In genomic region chr1:91962256-91962655, GRCm38 (mm10) we compare ENCODE assay signal across 9 mouse cellular contexts.
DNase-seq lines count a peak whose midpoint lies in the region; ATAC-seq and TF ChIP-seq lines count a peak whose summit lies in the region.
"Had no signal": no experiment of that assay in that cellular context is flagged by ENCODE, and none has a peak within 500 bp of the region (broad histone marks: within the 10 kb centered on the region; RNA-seq: fewer than 3 reads in every experiment).

No protein-coding gene starts in this region.

- H3K9me3 ChIP-seq in forebrain, embryonic 10.5 days, result no peaks in the 10 kb centered on the region
- no peaks in the 10 kb centered on the region for H3K9me3 ChIP-seq in forebrain, embryonic 15.5 days
- H3K9me3 ChIP-seq in MEL (replicated peaks; ENCODE audit: insufficient read depth, low read length), result no peaks in the 10 kb centered on the region
- no peaks in the 10 kb centered on the region for H3K9me3 ChIP-seq in kidney, embryonic 16.5 days (ENCODE audit: low read length)
- H3K9me3 ChIP-seq: megakaryocyte, embryonic 14.5 days had no signal

- H3K27ac ChIP-seq in forebrain, embryonic 10.5 days, result no peak overlapping the region; the same call in 1 of the 2 replicates
- H3K27ac ChIP-seq in forebrain, embryonic 15.5 days (replicated peaks), result no peak overlapping the region
- no peak overlapping the region for H3K27ac ChIP-seq in MEL (ENCODE audit: control insufficient read depth, low read depth, low read length)
- H3K27ac ChIP-seq in kidney, embryonic 16.5 days (ENCODE audit: low read length), result no peak overlapping the region
- H3K27ac ChIP-seq in spleen, adult 2 months (ENCODE audit: insufficient read depth, low read length), result no peak overlapping the region

- TF ChIP-seq POLR2A in MEL (IDR thresholded peaks at IDR 0.05; ENCODE audit: control insufficient read depth in 1 of 2, insufficient read depth in 1 of 2, low read depth in 1 of 2, low read length in 2 of 2, poor library complexity in 1 of 2), result no peak
- no peak for TF ChIP-seq POLR2A in spleen, adult 2 months (IDR thresholded peaks at IDR 0.05; ENCODE audit: low read depth, low read length)

- WGBS in forebrain, embryonic 10.5 days, result 74% methylated on average over 1 of the region's 1 CpGs
- WGBS in forebrain, embryonic 15.5 days, result 33% methylated on average over 1 of the region's 1 CpGs
- WGBS in kidney, embryonic 16.5 days, result 75% methylated on average over 1 of the region's 1 CpGs
- WGBS in spleen, adult 2 months, result 72% methylated on average over 1 of the region's 1 CpGs

- H3K4me3 ChIP-seq in forebrain, embryonic 10.5 days, result no peak overlapping the region
- no peak overlapping the region for H3K4me3 ChIP-seq in forebrain, embryonic 15.5 days
- no peak overlapping the region for H3K4me3 ChIP-seq in MEL (ENCODE audit: control insufficient read depth in 1 of 2, insufficient read depth in 1 of 2, low read depth in 2 of 2, low read length in 2 of 2)
- H3K4me3 ChIP-seq in kidney, embryonic 16.5 days (ENCODE audit: low read length), result no peak overlapping the region
- H3K4me3 ChIP-seq in spleen, adult 2 months (ENCODE audit: extremely low read depth, insufficient read depth, insufficient read length), result no peak overlapping the region
- H3K4me3 ChIP-seq: megakaryocyte, embryonic 14.5 days had no signal

- peak; percentile 86 for TF ChIP-seq RAD21 in MEL (IDR thresholded peaks at IDR 0.05; ENCODE audit: low read depth, low read length)

- no peak overlapping the region for H3K4me2 ChIP-seq in forebrain, embryonic 15.5 days (replicated peaks)
- H3K4me2 ChIP-seq in kidney, embryonic 16.5 days (replicated peaks; ENCODE audit: low read depth, low read length), result no peak overlapping the region

- no peaks in the 10 kb centered on the region for H3K27me3 ChIP-seq in forebrain, embryonic 10.5 days (ENCODE audit: poor library complexity, severe bottlenecking)
- H3K27me3 ChIP-seq in forebrain, embryonic 15.5 days, result no peaks in the 10 kb centered on the region
- H3K27me3 ChIP-seq in MEL (ENCODE audit: control insufficient read depth in 1 of 2, insufficient read depth in 2 of 2, low read length in 2 of 2), result no peaks in the 10 kb centered on the region
- H3K27me3 ChIP-seq in kidney, embryonic 16.5 days (ENCODE audit: insufficient read depth, low read length), result no peaks in the 10 kb centered on the region
- no peaks in the 10 kb centered on the region for H3K27me3 ChIP-seq in spleen, adult 2 months (ENCODE audit: control insufficient read depth, insufficient read depth, low read length)
- H3K27me3 ChIP-seq: megakaryocyte, embryonic 14.5 days had no signal

- H3K79me2 ChIP-seq in MEL (ENCODE audit: control insufficient read depth, insufficient read depth, low read length, poor library complexity), result no peaks in the 10 kb centered on the region

- peaks cover 88% of the 10 kb centered on the region for H3K36me3 ChIP-seq in forebrain, embryonic 10.5 days (replicated peaks)
- peaks cover 36% of the 10 kb centered on the region for H3K36me3 ChIP-seq in forebrain, embryonic 15.5 days
- H3K36me3 ChIP-seq in MEL (ENCODE audit: control insufficient read depth in 1 of 2, insufficient read depth in 2 of 2, low read length in 2 of 2), result peaks cover 0 to 2% of the 10 kb centered on the region in 2 experiments; a peak in 1 of 4 replicates
- H3K36me3 ChIP-seq in kidney, embryonic 16.5 days (ENCODE audit: insufficient read depth, low read length), result peaks cover 42% of the 10 kb centered on the region
- H3K36me3 ChIP-seq in spleen, adult 2 months (ENCODE audit: control insufficient read depth, insufficient read depth, low read length), result peaks cover 7% of the 10 kb centered on the region; the same call in 1 of the 2 replicates

- ATAC-seq in forebrain, embryonic 15.5 days (replicated peaks), result no peak; the same call in 1 of the 2 replicates
- 0 out of 2 replicates have a peak, but pooled peaks have one; percentile 57 for ATAC-seq in kidney, embryonic 16.5 days (ENCODE audit: low FRiP score, low TSS enrichment)

- no peak for TF ChIP-seq EP300 in MEL (IDR thresholded peaks at IDR 0.05; ENCODE audit: low read depth in 1 of 2, low read length in 2 of 2)

- peak; percentile 75 to 90 (median 81) for TF ChIP-seq CTCF in MEL (IDR thresholded peaks at IDR 0.05 in 2 of 3, conservative IDR thresholded peaks at IDR 0.05 in 1 of 3; ENCODE audit: control insufficient read depth in 1 of 3, insufficient read depth in 1 of 3, low read depth in 2 of 3, low read length in 3 of 3, poor library complexity in 1 of 3, severe bottlenecking in 1 of 3)
- peak; percentile 74; the same call in 1 of the 2 replicates for TF ChIP-seq CTCF in spleen, adult 2 months (IDR thresholded peaks at IDR 0.05; ENCODE audit: extremely low read depth, insufficient read depth, insufficient read length, insufficient replicate concordance)

- peak; percentile 31 for DNase-seq in forebrain, embryonic 10.5 days (ENCODE audit: extremely low spot score, low spot score)
- peak; percentile 57 for DNase-seq in MEL (ENCODE audit: low read depth, low spot score)
- peak; percentile 47 for DNase-seq in cerebellum, adult 8-10 months
- peak; percentile 41 to 53 for DNase-seq in gastrocnemius, adult 8-10 months (ENCODE audit: low spot score in 2 of 2)
- peak; percentile 80 for DNase-seq in lung, postnatal 36 days
- peak; percentile 11 to 54 for DNase-seq in spleen, adult 2 months (ENCODE audit: low read depth in 1 of 2, low spot score in 2 of 2)

- H3K9ac ChIP-seq in forebrain, embryonic 15.5 days (replicated peaks), result no peak overlapping the region
- no peak overlapping the region for H3K9ac ChIP-seq in MEL (ENCODE audit: control insufficient read depth, low read depth, low read length, poor library complexity, severe bottlenecking)
- H3K9ac ChIP-seq in kidney, embryonic 16.5 days (replicated peaks; ENCODE audit: low read length), result no peak overlapping the region

- peaks cover 22% of the 10 kb centered on the region for H3K4me1 ChIP-seq in forebrain, embryonic 10.5 days
- no peaks in the 10 kb centered on the region for H3K4me1 ChIP-seq in forebrain, embryonic 15.5 days
- H3K4me1 ChIP-seq in MEL (ENCODE audit: control insufficient read depth in 1 of 2, insufficient read depth in 2 of 2, low read length in 2 of 2), result no peaks in the 10 kb centered on the region
- no peaks in the 10 kb centered on the region for H3K4me1 ChIP-seq in kidney, embryonic 16.5 days (ENCODE audit: insufficient read depth, low read length)
- no peaks in the 10 kb centered on the region for H3K4me1 ChIP-seq in spleen, adult 2 months (ENCODE audit: control insufficient read depth, insufficient read depth, insufficient read length)

TF ChIP-seq in MEL, 35 proteins besides CTCF, POLR2A, EP300 and RAD21:
- TF ChIP-seq SMC3 (IDR thresholded peaks at IDR 0.05; ENCODE audit: low read depth, low read length) (peak; percentile 90), ZNF384 (IDR thresholded peaks at IDR 0.05; ENCODE audit: low read depth, low read length) (no peak), KAT2A (conservative IDR thresholded peaks at IDR 0.05; ENCODE audit: low read depth, low read length) (no peak), HCFC1 (IDR thresholded peaks at IDR 0.05; ENCODE audit: low read depth, low read length) (no peak), ZC3H11A (IDR thresholded peaks at IDR 0.05; ENCODE audit: low read depth, low read length) (peak; percentile 78)
